Mouse (Mus musculus): ENCODE measurements around the gene Efcab9.
"Not testable (repeated sequence)": the region's sequence is repeated elsewhere in the genome, so short reads cannot be mapped to it uniquely, and the experiment has no call there.

Efcab9 gene

DNA sequence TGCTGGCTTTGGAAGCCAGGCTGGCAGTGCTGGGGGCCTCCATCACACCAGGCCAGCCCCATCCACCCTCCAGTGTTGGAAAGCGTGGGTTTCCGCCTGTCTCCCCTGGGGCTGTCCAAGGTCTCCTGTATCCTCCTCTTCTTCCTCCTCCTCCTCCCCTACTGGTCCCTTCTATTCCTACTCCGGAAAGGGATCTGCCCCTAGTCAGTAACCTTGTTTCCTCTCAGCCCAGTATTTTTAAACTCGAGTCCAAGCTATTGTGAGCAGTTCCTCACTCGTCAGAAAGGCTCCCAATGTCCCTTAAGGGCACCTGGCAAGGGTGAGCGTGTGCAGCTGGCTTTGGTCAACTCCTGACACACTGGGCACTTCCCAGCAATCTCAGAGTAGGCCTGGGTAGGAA is 6.6 kb upstream of the Efcab9 start:
- no peak for DNase-seq

GRCm38 (mm10) chr11:32536954-32537353 is 5.1 kb upstream of the Efcab9 start:
- DNase-seq: no peak

DNA sequence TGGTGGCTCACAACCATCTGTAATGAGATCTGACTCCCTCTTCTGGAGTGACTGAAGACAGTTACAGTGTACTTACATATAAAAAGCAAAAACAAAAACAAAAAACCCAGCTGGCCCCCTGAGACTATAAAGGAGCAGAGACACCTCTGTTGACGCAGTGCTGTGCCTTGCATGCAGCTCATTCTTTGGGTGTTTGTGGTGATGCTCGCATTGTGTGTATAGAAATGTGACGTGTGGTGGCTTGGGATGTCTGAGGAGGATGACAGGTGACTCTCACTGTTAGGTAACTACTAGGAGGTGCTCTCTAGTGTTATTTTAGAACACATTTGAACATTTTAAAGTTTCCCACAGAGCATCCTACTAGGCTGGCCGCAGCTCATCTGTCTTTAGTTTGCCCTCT is 3.8 kb upstream of the Efcab9 start:
- DNase-seq: no peak

GRCm38 (mm10) chr11:32534453-32535075 is 2.7 kb upstream of the Efcab9 start:
- DNase-seq: no peak

DNA sequence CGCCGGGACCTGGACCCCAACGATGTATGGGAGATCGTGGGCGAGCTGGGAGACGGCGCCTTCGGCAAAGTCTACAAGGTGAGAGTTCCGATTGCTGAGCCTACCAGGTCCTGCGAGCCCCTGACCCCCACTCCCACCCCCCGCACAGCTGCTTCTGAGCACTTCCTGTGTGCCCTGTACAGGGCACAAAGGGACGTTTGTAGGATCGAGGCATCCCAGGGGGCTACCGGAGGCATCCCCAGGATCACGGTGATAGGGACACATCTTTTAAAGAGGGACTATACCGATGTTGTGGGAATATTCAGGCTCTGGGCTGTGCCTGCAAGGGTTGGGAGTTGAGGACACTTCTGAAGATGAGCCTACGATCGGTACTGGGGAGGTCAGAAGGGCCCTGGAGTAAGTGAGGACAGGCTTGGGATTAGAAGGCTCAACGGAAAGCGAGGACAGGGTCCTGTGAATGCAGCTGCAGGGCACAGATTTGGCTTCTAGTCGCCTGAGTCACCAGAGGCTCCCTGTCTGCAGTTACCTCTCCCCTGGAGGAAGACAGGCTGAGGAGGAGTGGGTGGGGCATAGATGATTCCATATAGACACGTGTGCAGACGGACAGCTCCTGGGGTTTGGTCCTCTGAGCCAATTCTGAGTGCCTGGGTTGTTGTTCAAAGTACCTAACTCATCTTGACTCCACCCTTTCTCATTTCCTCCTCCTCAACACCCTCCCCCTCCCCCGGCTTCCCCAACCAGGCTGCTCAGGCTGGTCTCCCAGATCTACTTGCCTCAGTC is 1.8 kb upstream of the Efcab9 start:
- DNase-seq: peak; percentile 72 to 82

DNA sequence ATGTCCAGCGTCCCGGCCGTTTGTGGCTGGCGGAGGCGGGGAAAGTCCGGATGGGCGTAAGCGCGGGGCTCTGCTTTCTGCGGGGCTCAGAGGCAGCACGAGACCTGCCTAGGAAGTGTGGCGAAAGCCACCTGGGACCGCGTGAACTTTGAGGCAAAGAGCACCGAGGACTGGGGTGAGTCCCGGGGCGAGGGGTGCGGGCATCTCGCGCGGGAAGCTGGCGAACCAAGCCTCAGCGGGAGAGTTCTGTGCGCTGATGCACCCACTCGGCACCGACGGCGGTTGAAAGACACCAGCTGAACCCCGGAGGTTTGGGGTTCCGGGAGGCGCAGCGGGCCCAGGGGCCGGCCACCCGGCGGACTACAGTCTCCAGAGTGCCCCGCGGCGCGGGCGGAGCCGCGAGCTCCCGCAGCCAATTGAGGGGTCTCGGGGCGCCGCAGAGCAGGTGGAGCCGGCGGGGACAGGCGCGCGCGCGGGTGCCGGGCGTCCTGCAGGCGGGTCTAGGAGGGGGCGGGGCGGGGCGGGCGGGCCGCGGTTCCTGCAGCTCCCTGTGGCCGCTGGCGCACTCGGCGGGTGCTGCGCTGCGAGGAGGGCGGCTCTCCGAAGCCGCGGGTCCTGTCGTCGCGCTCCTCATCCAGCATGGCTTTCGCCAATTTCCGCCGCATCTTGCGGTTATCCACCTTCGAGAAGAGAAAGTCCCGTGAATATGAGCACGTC is 1.0 kb upstream of the Efcab9 start, which contains the start of gene Stk10:
Gene Stk10 (plus strand): TSS at position 541 of the 717 bp plus-strand sequence.
- peak; percentile 92 to 96 for DNase-seq

DNA sequence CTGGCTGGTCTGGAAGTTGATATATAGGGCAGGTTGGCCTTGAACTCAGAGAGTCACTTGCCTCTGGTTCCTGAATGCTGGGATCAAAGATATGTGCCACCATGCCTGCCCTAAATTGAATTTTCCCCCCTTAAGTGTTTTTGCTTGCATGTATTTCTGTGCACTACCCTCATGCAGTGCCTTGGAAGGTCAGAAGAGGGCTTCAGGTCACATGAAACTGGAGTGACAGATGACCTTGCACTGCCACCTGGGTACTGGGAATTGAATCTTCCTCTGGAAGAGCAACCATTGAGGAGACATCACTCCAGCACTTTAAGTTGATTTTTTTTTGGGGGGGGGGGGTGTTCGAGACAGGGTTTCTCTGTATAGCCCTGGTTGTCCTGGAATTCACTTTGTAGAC is 1.7 kb downstream of the Efcab9 start:
- DNase-seq: peak; percentile 38 to 43

- no peak for DNase-seq
Observed at GRCm38 (mm10) chr11:32527006-32527405, 4.9 kb downstream of the Efcab9 start.

GRCm38 (mm10) chr11:32524122-32524920 is 7.6 kb downstream of the Efcab9 start:
- no peak for DNase-seq

DNA sequence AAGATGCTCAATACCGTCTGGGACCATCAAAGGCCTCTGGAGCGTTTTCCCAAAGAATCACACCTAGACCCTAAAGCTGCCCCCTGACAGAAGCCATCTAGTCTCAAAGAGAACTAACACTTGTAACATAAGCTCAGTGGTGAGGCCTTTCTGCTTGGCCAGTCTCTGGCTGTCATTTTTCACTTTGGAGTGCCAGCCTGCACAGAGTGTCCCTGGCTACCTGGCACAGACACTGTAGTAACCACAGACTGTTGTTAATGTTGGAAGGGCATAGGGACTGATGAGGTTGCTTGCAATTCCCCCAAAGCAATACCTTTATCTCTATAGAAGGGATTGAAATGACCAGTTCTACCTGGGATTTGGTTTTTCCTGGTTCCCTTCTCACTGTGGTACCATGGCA is 10.6 kb downstream of the Efcab9 start:
- no peak for DNase-seq

DNA sequence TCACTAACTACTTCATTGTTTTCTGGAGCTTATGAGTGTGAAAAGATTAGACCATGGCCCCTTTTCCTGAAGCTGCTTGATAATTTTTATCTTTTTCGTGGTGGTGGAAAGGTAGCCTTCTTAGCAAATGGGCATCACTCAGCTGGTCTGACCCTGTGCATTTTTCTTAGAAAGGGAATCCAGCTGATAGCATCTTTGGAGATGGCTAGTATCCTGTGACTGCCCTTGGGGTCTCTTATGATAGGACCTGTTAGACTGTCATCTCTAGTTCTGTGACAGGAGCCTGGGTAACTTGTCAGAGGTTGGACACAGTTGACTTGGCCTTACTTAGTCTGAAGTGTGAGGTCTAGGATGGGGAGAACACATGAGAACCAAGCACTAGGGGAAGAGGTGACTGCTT is 12.5 kb downstream of the Efcab9 start:
- no peak for DNase-seq

DNA sequence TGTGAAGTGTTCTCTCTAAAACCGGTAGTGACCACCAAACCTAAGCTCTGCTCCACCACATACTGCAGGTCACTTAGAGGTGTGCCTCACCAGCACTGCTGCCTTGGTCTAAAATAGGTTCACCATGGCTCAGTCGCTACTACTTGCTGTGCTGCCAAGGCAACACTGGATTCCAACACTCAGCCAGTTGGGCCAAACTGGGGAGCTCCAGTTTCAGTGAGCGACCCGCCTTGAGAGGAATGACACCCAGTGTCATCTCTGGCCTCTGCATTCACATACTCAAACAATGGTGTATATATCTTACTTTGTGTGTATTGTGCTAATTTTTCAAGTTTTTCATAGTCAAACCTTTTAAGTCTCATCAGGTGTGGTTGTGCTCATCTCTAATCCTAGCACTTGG is 13.1 kb downstream of the Efcab9 start:
- no peak for DNase-seq

DNA sequence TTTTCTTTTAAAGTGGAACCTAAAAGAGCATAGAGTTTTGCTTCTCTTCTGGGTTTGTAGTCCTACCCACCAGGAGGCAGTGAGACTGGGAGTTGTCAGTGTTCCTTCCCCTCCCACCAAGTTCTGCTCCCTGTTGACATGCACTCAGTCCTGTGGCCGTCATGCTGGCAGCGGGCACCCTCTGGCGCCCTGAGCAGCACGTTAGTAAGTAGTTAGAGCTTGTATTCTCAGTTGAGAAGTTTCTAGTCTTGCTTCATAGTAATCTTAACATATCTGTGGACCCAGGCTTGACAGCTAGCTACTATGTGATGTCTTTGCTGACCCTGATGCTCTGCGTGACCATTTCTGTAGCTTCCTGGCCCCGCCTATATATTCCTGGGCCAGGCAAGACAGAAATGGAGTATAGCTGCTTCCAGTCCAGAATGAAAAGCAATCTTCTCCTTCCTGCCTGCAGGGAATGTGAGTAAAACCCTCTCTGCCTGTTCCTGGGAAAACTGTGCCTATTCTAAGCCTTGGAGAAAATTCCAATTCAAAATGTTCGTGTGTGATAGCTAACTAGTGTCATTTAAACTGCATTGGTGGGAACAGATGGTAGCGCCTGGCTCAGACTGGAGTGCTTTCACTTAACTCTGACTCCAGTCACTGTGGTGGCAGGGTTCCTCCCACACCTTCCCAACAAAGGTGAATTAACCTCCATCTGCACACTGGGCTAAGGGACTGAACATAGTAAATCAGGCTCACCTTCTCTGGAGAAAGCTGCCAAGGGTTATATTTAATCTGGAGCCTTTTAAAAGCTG is 14.8 kb downstream of the Efcab9 start:
- no peak for DNase-seq

GRCm38 (mm10) chr11:32516091-32516490 is 15.8 kb downstream of the Efcab9 start:
- DNase-seq: no peak

- DNase-seq: not testable (repeated sequence)
Observed at GRCm38 (mm10) chr11:32514853-32515252, 17.0 kb downstream of the Efcab9 start.

DNA sequence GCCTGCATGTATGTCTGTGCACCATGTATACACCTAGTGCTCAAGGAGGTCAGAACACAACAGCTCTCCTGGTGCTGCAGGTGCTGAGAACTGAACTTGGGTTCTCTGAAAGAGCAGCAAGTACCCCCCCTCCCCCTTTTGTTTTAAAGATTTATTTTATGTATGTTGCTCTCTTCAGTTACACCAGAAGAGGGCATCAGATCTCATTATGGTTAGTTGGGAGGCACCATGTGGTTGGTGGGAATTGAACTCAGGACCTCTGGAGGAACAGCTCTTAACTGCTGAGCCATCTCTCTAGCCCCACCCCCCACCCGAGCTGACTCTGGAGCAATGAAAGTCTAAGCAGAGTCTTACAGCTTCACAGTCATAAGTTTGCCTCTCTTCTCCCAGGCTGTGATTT is 21.0 kb downstream of the Efcab9 start:
- DNase-seq: no peak

- no peak for DNase-seq
Observed at GRCm38 (mm10) chr11:32505091-32505739, 26.7 kb downstream of the Efcab9 start.

- DNase-seq: no peak
Observed at GRCm38 (mm10) chr11:32503711-32504110, 28.2 kb downstream of the Efcab9 start.

- no peak for DNase-seq
Observed at GRCm38 (mm10) chr11:32499931-32500330, 31.9 kb downstream of the Efcab9 start.

DNA sequence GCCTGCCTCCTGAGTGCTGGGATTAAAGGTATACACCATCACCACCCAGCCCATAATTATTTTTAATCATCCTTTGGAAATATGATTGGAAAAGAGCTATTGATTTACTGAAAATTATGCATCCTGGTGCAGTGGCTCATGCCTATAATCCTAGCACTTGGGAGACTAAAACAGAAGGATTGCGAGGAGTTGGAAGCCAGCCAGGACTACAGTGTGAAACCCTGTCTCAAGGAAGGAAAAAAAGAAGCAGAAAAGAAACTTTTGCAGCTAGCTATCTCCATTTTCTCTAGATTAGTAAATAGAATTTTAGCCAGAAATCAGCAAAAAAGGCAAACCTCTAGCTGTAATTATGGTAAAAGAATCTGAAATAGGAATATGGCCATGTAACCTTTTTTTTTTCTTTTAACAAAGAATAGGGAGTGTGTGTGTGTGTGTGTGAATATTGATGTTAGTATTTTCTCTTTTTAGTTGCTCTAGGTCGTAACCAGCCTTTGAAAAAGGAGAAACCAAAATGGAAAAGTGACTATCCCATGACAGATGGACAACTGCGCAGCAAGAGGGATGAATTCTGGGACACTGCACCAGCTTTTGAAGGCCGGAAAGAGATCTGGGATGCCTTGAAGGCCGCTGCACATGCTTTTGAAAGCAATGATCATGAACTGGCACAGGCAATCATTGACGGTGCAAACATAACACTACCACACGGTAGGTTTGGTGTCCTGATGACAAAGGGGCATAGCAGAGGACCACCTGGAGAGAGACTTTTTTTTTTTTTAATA is 32.9 kb downstream of the Efcab9 start:
- no peak for DNase-seq

DNA sequence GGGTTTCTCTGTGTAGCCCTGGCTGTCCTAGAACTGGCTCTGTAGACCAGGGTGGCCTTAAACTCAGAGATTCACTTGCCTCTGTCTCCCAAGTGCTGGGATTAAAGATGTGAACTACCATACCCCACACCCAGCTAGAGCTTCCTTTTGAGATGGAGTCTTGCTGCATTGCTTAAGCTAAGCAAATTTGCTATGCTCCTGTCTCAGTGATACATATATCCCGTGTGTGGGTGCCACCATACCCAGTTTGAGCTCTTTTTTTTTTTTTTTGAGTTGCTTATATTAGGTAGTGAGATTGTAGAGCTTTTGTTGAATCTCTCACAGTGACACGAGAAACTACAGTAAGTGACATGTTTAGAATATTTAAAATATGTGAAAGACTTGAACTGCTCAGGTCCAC is 36.6 kb downstream of the Efcab9 start:
- DNase-seq: no peak

All from thymus, postnatal 36 days (tissue).